Mouse (Mus musculus): ENCODE measurements around the gene Tbc1d23. TPM values are rescaled to one million over a fixed set of nuclear protein-coding genes. Genes with fewer than 3 reads are reported as not detected.

Tbc1d23 gene
- polyA plus RNA-seq, 1 experiment, result 9.4 TPM

DNA sequence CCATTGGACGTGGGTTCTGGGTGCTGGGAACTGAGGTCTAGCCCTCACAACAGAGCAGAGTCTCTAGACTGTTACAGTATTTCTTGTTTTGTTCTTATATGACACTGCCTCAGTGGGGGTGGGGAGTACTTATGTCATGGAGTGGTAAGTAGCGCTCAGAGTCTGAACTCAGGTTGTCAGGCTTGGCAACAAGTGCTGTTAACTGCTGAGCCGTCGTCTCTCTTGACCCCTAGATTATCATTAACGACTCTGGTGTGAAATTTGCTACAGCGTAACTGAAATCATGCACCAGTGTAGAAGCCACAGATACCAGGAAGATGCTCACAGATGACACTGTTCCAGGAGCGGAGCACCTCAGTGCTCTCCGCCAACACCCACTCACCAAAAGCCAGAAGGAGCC, 60.1 kb downstream of the Tbc1d23 start:
- peaks cover 2% of the 10 kb centered on the region; the same call in 1 of the 2 replicates for H3K4me1 ChIP-seq (ENCODE audit: control insufficient read depth, insufficient read depth, insufficient read length, low read length)
- H3K36me3 ChIP-seq (ENCODE audit: control insufficient read depth, insufficient read depth, low read length), result peaks cover 26% of the 10 kb centered on the region
- TF ChIP-seq CTCF (IDR thresholded peaks at IDR 0.05; ENCODE audit: extremely low read depth, insufficient read length, insufficient replicate concordance, low read depth, low read length) (no peak), POLR2A (IDR thresholded peaks at IDR 0.05; ENCODE audit: low read depth, low read length) (no peak)
- H3K4me3 ChIP-seq (ENCODE audit: low read depth, low read length), result no peak overlapping the region
- WGBS, result 91% methylated on average over 8 of the region's 8 CpGs
- no peak overlapping the region for H3K27ac ChIP-seq (ENCODE audit: insufficient read depth, low read depth, low read length)
- H3K27me3 ChIP-seq (ENCODE audit: control insufficient read depth, insufficient read depth, low read length), result no peaks in the 10 kb centered on the region

DNA sequence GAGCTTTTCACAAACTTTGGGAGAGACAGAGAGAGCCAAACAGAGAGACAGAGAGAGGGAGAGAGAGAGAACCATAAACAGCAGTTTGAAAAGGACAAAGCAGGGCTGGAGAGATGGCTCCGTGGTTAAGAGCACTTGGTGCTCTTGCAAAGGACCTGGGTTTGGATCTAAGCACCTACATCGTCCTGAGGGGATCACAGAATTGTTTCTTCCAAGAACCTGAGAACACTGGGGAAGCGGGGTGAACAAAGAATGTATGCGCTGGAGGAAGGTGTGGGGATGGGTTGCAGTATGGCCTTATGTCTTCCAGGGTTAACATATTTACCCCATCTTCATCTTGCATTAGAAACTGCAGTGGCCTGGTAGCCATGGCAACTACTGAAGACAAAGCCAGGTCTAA, 63.1 kb downstream of the Tbc1d23 start:
- H3K4me1 ChIP-seq (ENCODE audit: control insufficient read depth, insufficient read depth, insufficient read length, low read length), result peaks cover 2% of the 10 kb centered on the region; the same call in 1 of the 2 replicates
- TF ChIP-seq CTCF (IDR thresholded peaks at IDR 0.05; ENCODE audit: extremely low read depth, insufficient read length, insufficient replicate concordance, low read depth, low read length), result no peak
- TF ChIP-seq POLR2A (IDR thresholded peaks at IDR 0.05; ENCODE audit: low read depth, low read length), result no peak
- H3K27ac ChIP-seq (ENCODE audit: insufficient read depth, low read depth, low read length), result no peak overlapping the region
- no peaks in the 10 kb centered on the region for H3K27me3 ChIP-seq (ENCODE audit: control insufficient read depth, insufficient read depth, low read length)
- peaks cover 13% of the 10 kb centered on the region for H3K36me3 ChIP-seq (ENCODE audit: control insufficient read depth, insufficient read depth, low read length)
- 80% methylated on average over 4 of the region's 4 CpGs for WGBS
- H3K4me3 ChIP-seq (ENCODE audit: low read depth, low read length), result no peak overlapping the region

DNA sequence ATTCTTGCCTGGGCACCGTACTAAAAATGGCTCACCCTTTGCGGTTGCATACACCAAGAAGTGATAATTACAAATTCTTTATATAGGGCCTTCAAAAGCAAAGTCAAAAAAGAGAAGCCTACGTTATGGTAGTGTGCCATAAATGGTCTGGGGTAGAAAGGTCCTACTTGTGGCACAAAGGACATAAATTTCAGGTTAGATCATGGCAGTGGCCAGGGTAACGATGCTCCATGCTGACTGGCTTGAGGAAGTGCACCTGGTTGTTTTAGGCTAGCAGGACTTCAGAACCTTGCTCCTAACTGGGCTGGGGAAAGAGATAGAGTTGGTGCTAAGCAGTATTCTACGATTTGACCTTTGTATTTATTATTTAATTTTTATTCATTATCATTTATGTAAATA, 63.8 kb downstream of the Tbc1d23 start:
- H3K4me1 ChIP-seq (ENCODE audit: control insufficient read depth, insufficient read depth, insufficient read length, low read length), result peaks cover 2% of the 10 kb centered on the region; the same call in 1 of the 2 replicates
- peak overlapping the region; percentile 18; the same call in 1 of the 2 replicates for H3K27ac ChIP-seq (ENCODE audit: insufficient read depth, low read depth, low read length)
- no peaks in the 10 kb centered on the region for H3K27me3 ChIP-seq (ENCODE audit: control insufficient read depth, insufficient read depth, low read length)
- H3K36me3 ChIP-seq (ENCODE audit: control insufficient read depth, insufficient read depth, low read length), result peaks cover 15% of the 10 kb centered on the region
- TF ChIP-seq POLR2A (IDR thresholded peaks at IDR 0.05; ENCODE audit: low read depth, low read length) (no peak), CTCF (IDR thresholded peaks at IDR 0.05; ENCODE audit: extremely low read depth, insufficient read length, insufficient replicate concordance, low read depth, low read length) (no peak)
- H3K4me3 ChIP-seq (ENCODE audit: low read depth, low read length), result 0 out of 2 replicates have a peak overlapping the region, but pooled peaks have one; percentile 91
- 6% methylated on average over 5 of the region's 5 CpGs for WGBS

DNA sequence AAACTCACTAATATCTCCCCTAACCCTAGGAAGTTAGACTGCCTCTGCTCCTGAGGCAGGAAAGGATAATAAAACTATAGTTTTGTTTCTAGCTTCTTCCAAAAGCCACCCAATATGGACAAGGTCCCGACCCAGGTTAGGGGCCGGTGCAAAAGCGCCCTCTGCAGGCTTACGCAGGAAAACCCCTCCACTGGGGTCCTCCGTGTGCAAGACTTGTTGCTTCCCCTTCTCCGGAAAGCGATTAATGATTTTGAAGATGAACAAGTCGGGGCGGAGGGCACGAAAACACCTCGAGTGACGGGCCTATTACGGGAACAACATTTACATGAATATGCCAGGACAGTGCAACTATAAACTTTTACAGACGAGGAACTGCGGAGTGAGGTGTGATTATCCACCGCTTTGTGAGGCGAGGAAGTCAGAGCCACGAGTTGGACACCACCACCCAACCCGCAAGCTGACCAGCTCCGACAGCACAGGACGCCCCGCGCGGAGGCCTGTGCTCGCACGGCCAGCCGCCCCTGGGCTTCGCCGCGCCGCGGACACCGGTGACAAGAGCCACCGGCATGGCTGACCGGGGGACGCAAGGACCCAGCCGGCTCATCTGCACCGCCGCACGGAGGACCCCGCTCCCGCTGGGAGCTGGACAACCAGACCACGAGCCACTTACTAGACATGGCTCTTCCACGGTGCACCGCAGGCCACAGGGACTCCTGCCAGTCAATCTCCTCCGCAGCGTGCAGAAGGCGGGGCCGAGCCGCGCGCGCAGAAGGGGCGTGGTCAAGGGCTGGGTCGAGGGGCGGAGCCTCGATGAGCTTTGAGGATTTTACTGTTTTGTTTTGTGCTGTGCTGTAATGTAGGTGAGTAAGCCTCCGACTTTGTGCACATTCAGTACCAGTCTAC, 64.4 kb downstream of the Tbc1d23 start, which contains the start of gene Nit2:
Gene Nit2, minus strand, starts transcription at position 731 of the 903 bp plus-strand sequence.
- peak within 1 kb of the TSS; percentile 64 for H3K27ac ChIP-seq (ENCODE audit: insufficient read depth, low read depth, low read length)
- peaks cover 12% of the 10 kb centered on the region for H3K36me3 ChIP-seq (ENCODE audit: control insufficient read depth, insufficient read depth, low read length)
- no peaks in the 10 kb centered on the region for H3K27me3 ChIP-seq (ENCODE audit: control insufficient read depth, insufficient read depth, low read length)
- WGBS, result under 1% methylated on average over 58 of the region's 58 CpGs
- H3K4me1 ChIP-seq (ENCODE audit: control insufficient read depth, insufficient read depth, insufficient read length, low read length), result peaks cover 2% of the 10 kb centered on the region; the same call in 1 of the 2 replicates
- TF ChIP-seq CTCF (IDR thresholded peaks at IDR 0.05; ENCODE audit: extremely low read depth, insufficient read length, insufficient replicate concordance, low read depth, low read length) (peak; percentile 85), POLR2A (IDR thresholded peaks at IDR 0.05; ENCODE audit: low read depth, low read length) (peak; percentile 61)
- H3K4me3 ChIP-seq (ENCODE audit: low read depth, low read length), result peak within 1 kb of the TSS; percentile 91

DNA sequence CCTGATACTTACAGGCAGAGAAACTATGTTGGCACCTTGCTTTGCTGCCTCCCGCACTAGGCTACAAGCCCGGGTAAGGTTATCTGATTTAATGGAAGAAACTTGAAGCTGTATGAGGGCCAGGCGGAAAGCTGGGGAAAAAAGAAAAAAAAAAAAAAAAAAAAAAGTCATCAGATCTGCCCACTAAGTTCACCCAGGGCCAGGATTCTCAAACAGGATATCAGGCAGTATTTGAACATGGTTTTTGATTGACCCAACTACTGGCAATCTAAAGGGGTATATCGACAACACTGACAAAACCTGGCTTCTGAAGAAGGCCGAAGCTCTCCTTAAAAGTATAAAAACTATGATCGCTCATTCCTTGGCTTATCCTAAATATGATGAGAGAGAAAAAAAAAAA, 65.2 kb downstream of the Tbc1d23 start:
- WGBS, result 73% methylated on average over 6 of the region's 6 CpGs
- H3K36me3 ChIP-seq (ENCODE audit: control insufficient read depth, insufficient read depth, low read length), result peaks cover 6% of the 10 kb centered on the region
- H3K27ac ChIP-seq (ENCODE audit: insufficient read depth, low read depth, low read length), result no peak overlapping the region
- H3K27me3 ChIP-seq (ENCODE audit: control insufficient read depth, insufficient read depth, low read length), result no peaks in the 10 kb centered on the region
- H3K4me1 ChIP-seq (ENCODE audit: control insufficient read depth, insufficient read depth, insufficient read length, low read length), result peaks cover 2% of the 10 kb centered on the region; the same call in 1 of the 2 replicates
- TF ChIP-seq POLR2A (IDR thresholded peaks at IDR 0.05; ENCODE audit: low read depth, low read length) (no peak), CTCF (IDR thresholded peaks at IDR 0.05; ENCODE audit: extremely low read depth, insufficient read length, insufficient replicate concordance, low read depth, low read length) (no peak)
- no peak overlapping the region for H3K4me3 ChIP-seq (ENCODE audit: low read depth, low read length)

DNA sequence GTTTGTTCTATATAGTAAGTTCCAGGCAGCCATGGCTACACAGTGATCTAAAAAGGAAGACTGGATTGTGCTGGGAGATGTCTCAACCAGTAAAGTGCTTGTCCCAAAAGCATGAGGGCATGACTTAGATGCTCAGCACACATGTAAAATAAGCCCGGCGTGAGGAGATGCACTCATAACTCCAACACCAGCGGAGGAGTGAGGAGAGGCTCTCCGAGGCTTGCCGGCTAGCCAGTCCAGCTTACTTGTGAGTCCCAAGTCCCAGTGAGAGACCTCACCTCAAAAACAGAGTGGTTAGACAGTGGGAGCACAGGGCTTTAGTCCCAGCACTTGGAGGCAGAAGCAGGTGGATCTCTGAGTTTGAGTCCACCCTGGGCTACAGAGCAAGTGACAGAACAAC, 66.1 kb downstream of the Tbc1d23 start:
- H3K27ac ChIP-seq (ENCODE audit: insufficient read depth, low read depth, low read length), result no peak overlapping the region
- TF ChIP-seq CTCF (IDR thresholded peaks at IDR 0.05; ENCODE audit: extremely low read depth, insufficient read length, insufficient replicate concordance, low read depth, low read length), result no peak
- no peak for TF ChIP-seq POLR2A (IDR thresholded peaks at IDR 0.05; ENCODE audit: low read depth, low read length)
- peaks cover 2% of the 10 kb centered on the region; the same call in 1 of the 2 replicates for H3K36me3 ChIP-seq (ENCODE audit: control insufficient read depth, insufficient read depth, low read length)
- no peaks in the 10 kb centered on the region for H3K27me3 ChIP-seq (ENCODE audit: control insufficient read depth, insufficient read depth, low read length)
- no peak overlapping the region for H3K4me3 ChIP-seq (ENCODE audit: low read depth, low read length)
- WGBS, result 96% methylated on average over 5 of the region's 5 CpGs
- H3K4me1 ChIP-seq (ENCODE audit: control insufficient read depth, insufficient read depth, insufficient read length, low read length), result peaks cover 2% of the 10 kb centered on the region; the same call in 1 of the 2 replicates

DNA sequence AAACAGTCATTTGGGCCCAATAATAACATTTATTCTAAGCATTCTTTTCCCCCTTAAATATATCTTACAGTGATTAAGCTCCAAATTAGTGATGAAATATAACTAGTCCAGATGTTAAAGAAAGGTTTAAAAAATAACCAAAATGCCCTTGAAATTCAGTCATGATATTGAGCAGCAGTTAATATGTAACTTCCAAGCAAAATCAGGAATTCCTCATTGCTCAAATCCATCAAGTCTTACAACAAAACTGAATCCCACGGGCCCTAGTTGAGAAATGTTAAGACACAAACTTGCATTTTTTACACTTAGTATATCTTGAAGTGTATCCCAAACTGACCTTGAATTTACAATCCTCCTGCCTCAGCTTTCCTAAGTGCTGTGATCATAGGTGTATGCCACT, 67.6 kb downstream of the Tbc1d23 start:
- H3K27me3 ChIP-seq (ENCODE audit: control insufficient read depth, insufficient read depth, low read length), result no peaks in the 10 kb centered on the region
- peaks cover 6% of the 10 kb centered on the region; the same call in 1 of the 2 replicates for H3K36me3 ChIP-seq (ENCODE audit: control insufficient read depth, insufficient read depth, low read length)
- TF ChIP-seq CTCF (IDR thresholded peaks at IDR 0.05; ENCODE audit: extremely low read depth, insufficient read length, insufficient replicate concordance, low read depth, low read length) (no peak), POLR2A (IDR thresholded peaks at IDR 0.05; ENCODE audit: low read depth, low read length) (no peak)
- no peak overlapping the region for H3K4me3 ChIP-seq (ENCODE audit: low read depth, low read length)
- 44% methylated on average over 1 of the region's 1 CpGs for WGBS
- peaks cover 2% of the 10 kb centered on the region; the same call in 1 of the 2 replicates for H3K4me1 ChIP-seq (ENCODE audit: control insufficient read depth, insufficient read depth, insufficient read length, low read length)
- H3K27ac ChIP-seq (ENCODE audit: insufficient read depth, low read depth, low read length), result no peak overlapping the region

Measured in small intestine, adult 2 months (tissue).